Mouse (Mus musculus) stomach, adult 2 months (tissue): ENCODE results near the gene Xlr4a. TPM values are rescaled to one million over a fixed set of nuclear protein-coding genes. Genes with fewer than 3 reads are reported as not detected.

ENCODE experiments used
- polyA plus RNA-seq: library from polyadenylated mRNA; depleted of rRNA; stranded (reverse); fragments of >200 nt; gene quantifications from 2 replicates; pipeline ENCODE4 v1.2.3, GENCODE M21; 2012; rRNA removed

Gene Xlr4a
- not detected in 2 replicates for polyA plus RNA-seq

GRCm38 (mm10) chrX:73082267-73083055 is at the start of gene Xlr4a:
TSS of gene Xlr4a (minus strand) at chrX:73082478.

GRCm38 (mm10) chrX:73116747-73117146 is 34.5 kb upstream of the Xlr4a start, which contains the start of gene Gm14685:
TSS of gene Gm14685 (plus strand) at chrX:73117047.

GRCm38 (mm10) chrX:73096941-73097508 is 14.7 kb upstream of the Xlr4a start, which contains the start of gene Xlr3a:
TSS of gene Xlr3a (minus strand) at chrX:73097095.

GRCm38 (mm10) chrX:73064415-73064793 is 17.9 kb downstream of the Xlr4a start, which contains the start of gene Pnma3:
TSS of gene Pnma3 (plus strand) at chrX:73064787.

GRCm38 (mm10) chrX:73037003-73037402 is 45.3 kb downstream of the Xlr4a start, which contains the start of gene Pnma5:
TSS of gene Pnma5 (minus strand) at chrX:73037103.

Other genes with a start within 250 kb of the Xlr4a start
- gene Cetn2, start 164.1 kb downstream of the Xlr4a start, polyA plus RNA-seq, result 0.41 and 0.56 TPM in 2 replicates
- gene Nsdhl, start 163.9 kb downstream of the Xlr4a start, polyA plus RNA-seq, result 3.7 and 5.7 TPM in 2 replicates
- gene Zfp185, start 95.1 kb downstream of the Xlr4a start, polyA plus RNA-seq, result 1.2 and 1.7 TPM in 2 replicates
- not detected in 2 replicates for gene Pnma5, start 45.4 kb downstream of the Xlr4a start, polyA plus RNA-seq
- not detected in 2 replicates for gene Pnma3, start 17.7 kb downstream of the Xlr4a start, polyA plus RNA-seq
- 0.29 and 1.0 TPM in 2 replicates for gene Xlr3a, start 14.6 kb upstream of the Xlr4a start, polyA plus RNA-seq
- 0.02 TPM in 1 of 2 replicates, not detected in the other for gene Gm14685, start 34.6 kb upstream of the Xlr4a start, polyA plus RNA-seq
- not detected in 2 replicates for gene Xlr5b, start 66.3 kb upstream of the Xlr4a start, polyA plus RNA-seq
- not detected in 2 replicates for gene DXBay18, start 67.0 kb upstream of the Xlr4a start, polyA plus RNA-seq
- gene Spin2d, start 94.5 kb upstream of the Xlr4a start, polyA plus RNA-seq, result not detected in 2 replicates
- gene Xlr3b, start 109.7 kb upstream of the Xlr4a start, polyA plus RNA-seq, result 0.06 TPM in 1 of 2 replicates, not detected in the other
- gene Xlr4b, start 131.9 kb upstream of the Xlr4a start, polyA plus RNA-seq, result not detected in 2 replicates
- 20.4 and 37.1 TPM in 2 replicates for gene F8a, start 145.8 kb upstream of the Xlr4a start, polyA plus RNA-seq
- gene Xlr4c, start 160.7 kb upstream of the Xlr4a start, polyA plus RNA-seq, result not detected in 2 replicates
- gene Xlr3c, start 182.9 kb upstream of the Xlr4a start, polyA plus RNA-seq, result not detected in 2 replicates
- gene Xlr5a, start 210.5 kb upstream of the Xlr4a start, polyA plus RNA-seq, result not detected in 2 replicates
- gene Xlr5c, start 210.5 kb upstream of the Xlr4a start, polyA plus RNA-seq, result not detected in 2 replicates